Mouse (Mus musculus) left cerebral cortex, adult 11 months (tissue): ENCODE results near the gene Rasgrp1.

Experiments
- DNase-seq: peaks from one replicate; pipeline ENCODE4 v3.0.0; 2022; ENCODE audit warnings: low spot score

Gene Rasgrp1

GRCm38 (mm10) chr2:117342547-117343239 lies at the start of gene Rasgrp1:
Gene Rasgrp1 (minus strand): TSS chr2:117343001.
- DNase-seq = no peak

DNA sequence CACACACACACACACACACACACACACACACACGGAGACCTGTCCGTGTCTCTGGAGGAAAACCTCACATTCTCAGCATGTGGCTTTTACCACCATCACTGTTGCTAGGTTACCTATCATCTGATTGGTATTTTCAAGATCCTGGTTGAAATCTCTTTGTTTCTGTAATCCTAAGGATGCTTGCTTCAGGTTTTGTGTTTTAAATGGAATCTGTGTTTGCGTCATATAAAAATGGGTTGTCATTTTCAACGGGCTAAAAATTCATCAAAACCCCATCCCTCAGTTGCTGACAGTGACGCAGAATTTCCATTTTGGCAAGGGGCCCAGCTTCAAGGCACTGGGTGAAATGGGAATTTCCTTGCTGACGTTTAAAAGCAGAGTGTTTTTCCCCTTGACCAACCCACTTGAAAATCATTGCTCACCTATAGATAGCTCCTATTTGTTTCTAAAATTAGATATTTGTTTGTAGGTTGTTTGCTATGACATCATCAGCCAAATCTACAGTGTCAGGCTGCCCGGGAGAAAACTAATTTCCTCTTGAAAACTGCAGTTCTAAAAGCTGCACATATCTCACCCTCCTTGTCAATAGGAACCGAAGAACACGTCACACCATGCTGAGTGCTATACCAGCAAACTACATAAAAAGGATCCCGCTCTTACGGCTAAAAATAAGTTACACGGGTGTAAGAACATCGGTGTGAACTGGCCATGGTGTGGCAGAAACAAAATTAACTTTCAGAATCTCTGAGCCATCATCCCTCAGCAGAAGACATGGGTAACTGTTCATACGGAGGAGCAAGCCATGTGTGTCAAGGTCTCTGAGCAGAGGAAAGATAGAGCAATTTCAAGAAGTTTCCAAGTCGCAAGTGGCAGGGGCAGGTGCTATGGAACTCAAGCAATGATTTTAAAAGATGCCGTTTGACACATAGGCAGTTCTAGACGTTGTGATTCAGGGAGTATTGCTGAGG lies 47.4 kb upstream of the Rasgrp1 start:
- DNase-seq = no peak

DNA sequence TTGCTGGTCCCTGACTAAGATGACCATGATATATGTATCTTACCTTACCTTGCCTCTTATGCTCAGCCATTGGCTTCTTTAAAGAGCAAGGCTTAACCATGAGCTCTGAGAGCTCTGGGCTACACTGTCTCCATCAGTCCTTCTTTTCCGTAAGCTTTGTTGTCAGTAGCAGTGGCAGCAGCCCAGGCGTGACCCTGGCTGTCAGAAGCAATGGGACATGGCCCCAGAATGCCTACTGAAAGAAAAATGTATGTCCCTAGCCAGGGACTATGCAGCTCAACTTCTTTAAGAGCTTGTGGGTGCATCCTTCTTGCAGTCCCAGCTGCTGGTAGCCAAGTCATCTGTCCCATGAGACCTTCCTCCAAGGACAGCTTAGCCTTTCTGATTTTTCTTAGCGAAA lies 46.7 kb upstream of the Rasgrp1 start:
- no peak for DNase-seq

DNA sequence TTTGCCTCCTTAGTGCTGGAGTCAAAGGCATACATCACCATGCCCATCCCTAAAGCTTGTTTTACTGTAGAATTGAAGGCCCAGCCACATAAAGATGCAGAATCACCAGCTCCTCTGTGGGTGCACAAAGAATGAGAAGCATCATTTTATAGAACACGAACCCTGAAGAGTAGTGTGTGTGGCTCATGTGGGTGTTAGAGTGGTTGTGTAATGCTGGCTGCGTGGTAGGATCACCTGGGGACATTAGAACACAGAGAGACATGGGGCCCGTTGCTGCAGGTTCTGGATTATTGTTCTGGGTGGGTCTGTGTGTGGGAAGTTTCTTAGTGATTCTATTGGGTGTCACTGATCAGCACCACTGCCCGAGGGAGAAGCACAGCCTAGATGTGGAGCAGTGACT lies 45.3 kb upstream of the Rasgrp1 start:
- peak; percentile 39 for DNase-seq

- DNase-seq = peak; percentile 47
These were observed 44.3 kb upstream of the Rasgrp1 start for GRCm38 (mm10) chr2:117386981-117387705.

- DNase-seq = peak; percentile 60
These were observed 43.3 kb upstream of the Rasgrp1 start for GRCm38 (mm10) chr2:117386036-117386590.

DNA sequence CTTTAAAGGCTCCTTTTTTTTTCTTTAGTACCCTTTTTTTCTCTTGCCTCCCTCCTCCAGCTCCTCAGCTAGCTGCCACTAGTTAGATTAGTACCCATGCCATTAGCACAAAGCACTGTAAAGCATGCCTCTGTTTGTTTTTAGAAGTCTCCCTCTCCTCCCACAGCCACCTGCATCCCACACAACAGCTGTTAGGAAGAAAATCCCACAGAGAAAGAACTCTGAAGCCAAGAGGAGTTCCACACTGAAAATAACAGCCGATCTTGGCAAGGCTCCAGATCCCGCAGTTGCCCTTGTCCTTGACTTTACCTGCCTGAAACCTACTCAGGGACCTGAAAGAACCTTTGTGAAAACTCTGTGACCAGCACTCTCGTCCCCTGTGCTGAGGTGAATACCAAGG lies 38.5 kb upstream of the Rasgrp1 start:
- DNase-seq = peak; percentile 49

DNA sequence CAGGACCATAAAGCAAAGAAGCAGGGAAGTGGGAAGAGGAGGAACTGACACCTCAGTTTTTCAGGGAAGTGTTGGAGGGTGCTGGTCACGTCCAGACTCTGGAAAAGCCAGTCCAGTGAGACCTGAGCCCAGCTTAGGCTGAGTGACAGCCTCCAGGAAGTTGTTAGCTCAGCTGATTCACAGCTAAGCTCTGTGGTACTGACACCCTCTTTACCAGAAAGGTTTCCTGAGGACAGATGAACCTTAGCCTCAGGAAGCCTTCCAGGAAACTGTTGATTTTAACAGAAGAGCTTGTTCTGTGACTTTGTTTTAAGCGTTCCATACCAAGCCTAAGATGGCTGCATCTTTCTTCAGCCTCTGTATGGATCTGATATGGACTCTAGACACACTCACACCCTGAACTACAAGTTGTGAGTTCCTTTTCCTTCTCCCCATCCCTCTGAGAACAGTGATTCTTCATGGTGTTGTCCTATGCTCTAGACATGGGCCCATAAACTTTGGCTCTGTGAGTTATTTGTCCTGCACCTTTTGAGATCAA lies 31.6 kb upstream of the Rasgrp1 start:
- DNase-seq = no peak

- no peak for DNase-seq
These were observed 28.9 kb upstream of the Rasgrp1 start for GRCm38 (mm10) chr2:117371706-117372105.

GRCm38 (mm10) chr2:117366478-117366877 lies 23.7 kb upstream of the Rasgrp1 start:
- DNase-seq = no peak

DNA sequence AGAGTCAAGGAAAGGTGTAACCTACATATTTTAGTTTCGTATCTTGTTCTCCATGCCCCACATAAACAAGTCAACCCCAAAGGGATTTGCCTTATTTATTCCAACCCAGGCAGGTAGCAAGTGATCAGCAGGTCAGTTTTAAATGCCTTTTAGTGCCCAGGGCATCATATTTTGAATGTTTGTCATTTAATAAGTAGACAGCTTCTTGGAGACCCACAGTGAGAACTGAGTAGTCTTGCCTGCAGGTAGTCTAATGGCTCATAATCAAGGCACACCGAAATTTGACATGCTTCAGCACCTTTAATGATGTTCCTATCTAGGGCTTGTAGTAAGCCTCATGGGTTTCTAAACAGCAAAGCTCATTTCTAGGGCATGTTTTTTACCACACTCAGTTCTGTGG lies 21.3 kb upstream of the Rasgrp1 start:
- no peak for DNase-seq

DNA sequence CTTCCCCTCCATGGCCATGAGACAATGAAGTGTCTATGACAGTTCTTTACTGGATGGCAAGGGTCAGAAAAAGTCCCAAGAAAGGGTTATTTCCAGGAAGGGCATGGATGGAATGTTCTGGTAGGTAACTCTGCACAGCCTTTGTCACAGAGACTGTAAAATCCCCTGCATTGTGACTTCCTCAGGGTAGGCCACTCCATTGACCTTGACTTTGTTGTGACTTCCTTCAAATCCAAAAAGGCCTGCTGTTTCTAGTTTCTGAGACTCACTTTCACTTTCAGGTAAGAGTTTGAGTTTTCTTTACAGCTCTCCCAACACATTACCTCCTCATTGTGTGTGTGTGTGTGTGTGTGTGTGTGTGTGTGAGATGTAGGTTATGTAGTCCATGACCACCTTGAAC lies 15.1 kb upstream of the Rasgrp1 start:
- DNase-seq = no peak

DNA sequence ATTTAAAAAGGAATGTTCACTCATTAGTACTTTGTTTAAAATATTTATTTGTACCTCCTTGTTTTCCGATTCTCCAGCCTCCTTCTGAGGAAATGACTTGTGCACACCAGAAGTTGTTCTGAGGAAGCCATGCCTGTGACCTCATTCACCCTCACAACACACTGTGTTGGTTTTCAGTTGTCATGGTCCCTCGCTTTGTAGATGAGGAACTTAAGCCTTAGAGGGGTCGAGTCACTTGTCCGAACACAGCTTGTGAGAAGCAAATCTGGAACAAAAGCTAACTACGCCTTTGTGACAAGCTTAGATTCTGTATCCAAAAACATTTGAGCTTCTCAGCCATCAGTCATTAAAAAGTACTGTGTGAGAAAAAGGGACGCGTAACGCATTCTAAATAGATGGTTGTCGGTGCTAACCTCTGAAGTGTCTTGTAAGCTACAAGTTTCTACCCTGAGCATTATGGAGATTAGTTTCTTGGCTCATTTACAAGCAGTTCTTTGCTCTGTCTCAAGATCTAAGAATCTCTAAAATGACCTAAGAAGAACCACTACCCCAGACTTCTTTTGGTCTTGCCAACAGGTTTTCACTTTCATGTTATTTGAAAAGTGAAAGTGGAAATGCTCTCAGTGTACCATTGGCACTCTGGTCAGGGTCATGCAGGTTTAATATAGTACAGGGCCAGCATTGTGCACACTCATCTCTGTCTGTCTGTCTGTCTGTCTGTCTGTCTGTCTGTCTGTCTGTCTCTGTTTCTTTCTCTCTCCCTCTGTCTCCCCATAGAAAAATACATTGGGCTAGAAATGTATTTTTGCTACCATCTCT lies 9.7 kb upstream of the Rasgrp1 start:
- no peak for DNase-seq

DNA sequence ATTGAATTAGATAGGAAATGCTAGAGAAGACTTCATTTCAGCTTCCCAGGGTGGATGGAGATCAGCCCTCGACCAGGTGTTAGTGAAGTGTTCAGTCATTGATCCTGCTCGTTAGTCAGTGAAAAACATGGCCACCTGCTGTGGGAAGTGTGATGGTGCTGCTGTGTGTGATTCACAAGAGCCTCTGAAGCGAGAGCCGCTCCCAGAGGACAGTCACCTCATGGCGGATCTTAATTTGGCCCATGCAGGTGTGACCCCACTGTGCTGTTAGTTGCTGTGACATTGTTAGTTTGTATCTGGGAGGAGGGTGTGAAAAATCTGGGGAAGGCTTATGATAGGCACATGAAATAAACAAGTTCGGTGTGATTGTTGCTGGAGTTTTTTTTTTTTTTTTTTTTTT lies 7.3 kb upstream of the Rasgrp1 start:
- no peak for DNase-seq

GRCm38 (mm10) chr2:117343240-117343624 lies 431 bp upstream of the Rasgrp1 start:
- DNase-seq = no peak

DNA sequence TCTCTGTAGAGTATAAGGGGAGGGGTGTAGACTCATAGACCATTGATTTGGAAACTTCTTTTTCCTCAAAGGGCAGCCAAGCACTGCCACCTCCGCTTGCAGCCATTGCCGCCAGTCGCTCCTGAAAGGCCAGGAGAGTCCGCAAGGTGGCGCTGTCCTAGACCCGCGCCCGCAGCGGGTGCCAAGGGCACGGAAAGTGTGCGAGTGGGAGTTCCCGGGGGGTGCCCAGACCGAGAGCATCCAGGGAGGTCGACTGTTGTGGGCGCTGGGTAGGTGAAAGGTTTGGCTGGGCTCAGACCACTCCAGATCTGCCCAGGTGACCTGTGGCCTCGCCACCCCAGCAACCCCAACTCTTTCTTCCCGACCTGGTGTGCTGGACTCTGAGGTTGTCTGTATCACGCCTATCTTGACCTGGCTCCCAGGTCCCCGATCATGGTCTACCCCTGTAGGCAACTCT lies 683 bp downstream of the Rasgrp1 start:
- DNase-seq = no peak

DNA sequence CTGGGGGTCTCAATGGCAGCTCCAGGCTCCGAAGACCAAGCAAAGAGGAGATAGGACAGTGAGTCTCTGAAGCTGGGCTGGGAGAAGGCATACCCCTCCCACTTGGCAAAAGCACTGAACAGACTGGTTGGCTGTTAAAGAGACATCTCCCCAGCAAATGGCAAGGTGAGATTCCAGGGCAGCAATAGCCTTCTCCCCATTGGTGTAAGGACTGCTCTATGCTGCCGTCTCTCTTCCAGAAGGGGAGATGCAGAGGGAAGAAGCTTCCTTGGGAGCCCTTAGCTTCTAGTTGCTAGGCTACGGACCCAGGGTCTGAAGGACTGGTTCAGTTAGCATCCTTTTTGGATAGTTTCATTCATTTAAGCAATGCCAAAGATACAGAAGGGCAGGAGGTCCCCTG lies 4.3 kb downstream of the Rasgrp1 start:
- no peak for DNase-seq

DNA sequence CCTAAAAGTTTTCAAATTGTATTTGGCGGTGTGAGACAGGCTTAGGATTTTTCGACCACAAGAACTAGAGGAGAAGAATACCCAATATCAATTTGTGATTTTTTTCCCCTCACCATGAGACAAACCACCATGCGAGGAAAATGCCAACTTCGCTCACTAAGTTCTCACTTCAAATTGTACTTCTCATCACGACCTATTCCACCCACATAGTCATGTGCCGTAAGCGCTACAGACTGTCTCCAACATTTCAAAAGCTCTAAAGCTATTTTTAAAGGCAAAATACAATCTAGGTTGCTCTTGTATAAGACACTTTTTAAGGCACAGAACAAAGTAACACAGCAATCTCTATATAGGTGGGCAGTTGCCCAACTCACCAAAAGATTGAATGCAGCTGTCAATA lies 4.9 kb downstream of the Rasgrp1 start:
- no peak for DNase-seq

DNA sequence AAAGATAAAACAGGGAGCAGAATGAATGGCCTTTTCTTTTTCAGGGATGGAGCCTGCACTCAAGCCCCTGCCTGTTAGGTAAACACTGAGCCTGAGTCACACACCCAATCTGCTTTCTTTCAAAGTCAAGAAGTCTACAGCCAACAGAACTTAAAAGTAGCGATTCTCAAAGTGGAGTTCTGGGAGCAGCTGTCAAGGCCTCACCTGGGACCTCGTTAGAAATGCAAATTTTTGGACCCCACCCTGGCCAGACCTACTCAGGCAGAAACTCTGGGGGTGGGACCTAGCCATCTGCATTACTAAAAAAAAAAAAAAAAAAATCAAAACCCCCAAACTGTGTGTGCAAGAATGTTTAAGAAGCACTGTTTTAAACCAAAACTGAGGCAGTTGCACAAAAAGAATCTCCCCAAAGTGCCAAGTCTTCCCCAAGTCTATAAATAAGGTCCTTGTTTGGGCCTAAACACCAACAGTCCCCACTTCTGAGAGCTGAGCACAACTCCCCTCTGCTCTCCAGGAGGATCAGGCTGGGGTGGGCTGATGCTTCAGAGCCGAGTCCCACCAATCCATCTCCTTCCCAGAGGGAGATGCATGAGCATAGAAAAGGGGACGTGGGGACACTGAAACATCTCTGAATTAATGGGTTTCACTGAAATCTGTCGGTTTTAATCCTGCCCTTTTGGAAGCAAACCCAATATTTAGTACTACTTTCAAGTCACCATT lies 5.7 kb downstream of the Rasgrp1 start:
- DNase-seq = no peak

DNA sequence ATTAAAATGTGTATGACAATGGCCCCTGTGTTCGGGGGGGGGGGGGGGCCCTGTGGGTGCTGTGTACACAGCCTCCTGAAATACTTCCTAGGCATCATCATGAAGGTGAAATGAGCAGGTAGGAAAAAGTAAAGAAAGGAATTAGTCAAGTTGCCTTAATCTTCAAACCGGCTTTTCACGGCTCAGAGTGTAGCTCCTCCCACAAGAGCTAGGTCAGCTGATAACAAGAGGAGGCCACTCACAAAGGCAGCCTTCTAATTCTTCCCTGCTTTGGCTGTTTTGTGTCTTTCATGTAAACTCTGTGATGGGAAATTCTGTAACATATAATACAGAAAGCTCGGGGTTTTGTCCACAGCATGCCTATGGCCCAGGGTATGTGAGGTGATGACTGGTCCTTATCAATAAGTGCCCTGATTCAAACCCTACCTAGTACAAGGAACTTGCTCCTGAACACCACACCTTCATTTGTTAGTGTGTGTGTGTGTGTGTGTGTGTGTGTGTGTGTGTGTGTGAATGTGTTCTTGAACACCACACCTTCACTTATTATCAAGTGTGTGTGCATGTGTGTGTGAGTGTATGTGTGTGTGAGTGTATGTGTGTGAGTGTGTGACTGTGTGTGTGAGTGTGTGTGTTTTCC lies 7.1 kb downstream of the Rasgrp1 start:
- DNase-seq = no peak
